Mouse (Mus musculus): ENCODE data around the gene Rbfox2.

The Rbfox2 gene

GRCm38 (mm10) chr15:77036320-77036988, 270.4 kb downstream of the Rbfox2 start:
- DNase-seq (ENCODE audit: low read depth, low spot score) = no peak

GRCm38 (mm10) chr15:77035643-77036042, 271.2 kb downstream of the Rbfox2 start:
- DNase-seq (ENCODE audit: low read depth, low spot score) = peak; percentile 31

- no peak for DNase-seq (ENCODE audit: low read depth, low spot score)
Observed at GRCm38 (mm10) chr15:77034526-77034925, 272.3 kb downstream of the Rbfox2 start.

GRCm38 (mm10) chr15:77031271-77031670, 275.5 kb downstream of the Rbfox2 start:
- no peak for DNase-seq (ENCODE audit: low read depth, low spot score)

DNA sequence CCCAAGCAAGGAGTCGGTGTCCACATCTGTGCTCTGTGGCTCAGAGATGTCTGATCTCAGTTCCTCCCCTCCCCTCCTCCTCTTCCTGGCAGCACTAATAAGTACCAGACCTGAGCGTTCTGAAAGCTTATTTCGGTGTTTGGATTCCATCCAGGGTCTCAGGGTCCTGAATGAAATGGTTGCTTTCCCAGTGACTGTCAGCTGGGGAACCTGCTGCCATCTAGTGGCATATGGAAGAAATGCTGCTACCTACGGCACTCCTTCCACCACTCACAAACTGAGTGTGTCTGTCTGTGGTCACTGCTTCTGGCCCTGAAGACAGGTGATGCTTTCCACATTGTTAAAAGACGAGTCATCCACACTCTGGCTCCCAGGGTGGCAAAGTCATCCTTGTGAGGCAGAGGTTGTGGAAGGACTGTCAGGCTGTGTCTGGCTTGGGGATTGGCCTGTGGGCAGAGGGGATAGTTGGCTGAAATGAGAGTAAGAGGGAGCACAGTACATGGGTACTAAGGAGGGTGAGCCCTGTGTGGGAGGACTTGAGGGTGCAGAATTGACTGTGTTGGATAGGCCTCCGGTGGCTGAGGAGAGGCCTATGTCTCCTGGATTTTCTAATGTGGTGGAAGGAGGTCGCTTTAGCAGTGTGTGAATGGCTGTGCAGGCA, 277.3 kb downstream of the Rbfox2 start:
- DNase-seq (ENCODE audit: low read depth, low spot score) = peak; percentile 77

Data from ES-CJ7 (cell line).